Mouse (Mus musculus): Measurements from ENCODE around the gene Fbxo36.
A peak's percentile ranks its signal among the peaks of the same experiment; 100 is the strongest.

GRCm38 (mm10) chr1:84839309-84840017 is at the start of gene Fbxo36:
- TF ChIP-seq POLR2A (IDR thresholded peaks at IDR 0.05; ENCODE audit: low read depth, low read length), result peak; percentile 71
- no peak for TF ChIP-seq CTCF (IDR thresholded peaks at IDR 0.05; ENCODE audit: borderline replicate concordance, insufficient read depth, low read length)
